Mouse (Mus musculus): ENCODE measurements around the gene Ticrr.

Ticrr gene

DNA sequence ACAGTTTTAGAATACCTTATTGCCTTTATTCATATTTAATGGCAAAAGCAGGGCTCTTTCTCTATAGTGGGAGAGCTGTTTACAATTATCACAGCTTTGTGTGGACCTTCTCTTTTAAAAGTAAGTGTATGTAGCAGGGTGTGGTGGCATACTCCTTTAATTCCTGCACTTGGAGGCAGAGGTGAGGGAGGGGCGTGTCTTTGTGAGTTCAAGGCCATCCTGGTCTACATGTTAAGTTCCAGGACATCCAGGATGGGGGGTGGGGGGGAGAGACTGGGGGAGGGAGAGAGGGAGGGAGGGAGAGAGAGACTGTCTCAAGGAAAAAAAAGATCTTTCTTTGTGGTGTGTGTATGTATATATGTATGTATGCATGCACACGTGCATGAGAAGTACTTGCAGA lies 20.2 kb downstream of the Ticrr start:
- DNase-seq (ENCODE audit: low spot score in 2 of 2): no peak

DNA sequence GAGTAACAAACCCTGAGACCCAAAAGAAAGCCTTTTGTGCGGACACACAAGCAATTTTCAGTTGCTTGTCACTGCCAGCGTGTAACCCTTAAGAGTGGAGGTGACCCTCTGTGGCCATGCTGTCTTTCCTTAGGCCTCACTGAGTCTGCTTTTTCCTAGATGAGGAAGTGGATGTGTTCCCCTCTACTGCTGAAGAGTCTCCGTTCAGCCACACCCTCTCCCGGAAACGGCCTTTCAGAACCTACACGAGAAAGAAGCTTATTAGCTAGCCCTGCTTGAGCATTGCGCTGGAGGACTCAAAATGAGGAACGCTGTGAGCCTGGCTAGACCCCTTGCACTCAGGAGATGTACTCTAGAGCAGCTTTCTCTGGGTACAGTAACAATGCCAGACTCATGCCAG lies 36.5 kb downstream of the Ticrr start:
- no peak for DNase-seq (ENCODE audit: low spot score in 2 of 2)

DNA sequence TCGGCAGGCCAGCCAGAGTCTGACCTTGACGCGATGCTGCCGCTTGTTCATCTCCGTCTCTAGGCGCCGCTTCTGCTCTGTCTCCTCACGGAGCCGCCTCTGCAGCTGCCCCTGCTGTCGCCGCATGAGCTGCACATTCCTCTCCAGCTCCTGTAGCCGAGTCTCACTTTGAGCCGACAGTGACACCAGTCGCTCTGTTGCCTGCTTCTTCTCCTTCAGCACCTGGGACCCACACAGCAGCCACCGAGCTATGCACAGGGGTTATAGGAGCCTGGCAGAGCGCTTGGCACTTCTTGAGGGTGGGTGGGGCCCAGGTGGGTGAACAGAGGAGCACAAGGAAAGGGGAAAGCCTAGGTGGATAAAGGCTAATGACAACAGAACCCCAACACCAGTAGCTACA lies 42.8 kb downstream of the Ticrr start:
- no peak for DNase-seq (ENCODE audit: low spot score in 2 of 2)

DNA sequence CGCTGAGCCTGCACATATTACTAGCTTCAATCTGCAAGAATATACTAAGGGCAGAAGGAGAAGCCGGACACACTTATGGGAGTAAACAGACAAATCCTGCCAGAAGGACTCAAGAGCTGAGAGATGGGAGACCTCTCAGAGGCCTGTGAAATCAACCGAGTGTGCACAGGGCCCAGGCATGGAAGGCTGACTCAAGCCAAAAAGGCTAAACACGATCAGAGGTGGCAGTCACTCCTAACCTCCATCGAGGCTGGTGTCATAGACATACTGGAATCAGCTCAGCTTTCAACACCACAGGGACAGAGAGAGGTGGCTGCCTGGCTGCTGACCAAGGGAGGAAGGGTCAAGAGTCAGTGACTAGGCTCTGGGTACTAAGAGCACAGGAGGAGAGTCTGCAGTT lies 45.2 kb downstream of the Ticrr start:
- DNase-seq (ENCODE audit: low spot score in 2 of 2): no peak

DNA sequence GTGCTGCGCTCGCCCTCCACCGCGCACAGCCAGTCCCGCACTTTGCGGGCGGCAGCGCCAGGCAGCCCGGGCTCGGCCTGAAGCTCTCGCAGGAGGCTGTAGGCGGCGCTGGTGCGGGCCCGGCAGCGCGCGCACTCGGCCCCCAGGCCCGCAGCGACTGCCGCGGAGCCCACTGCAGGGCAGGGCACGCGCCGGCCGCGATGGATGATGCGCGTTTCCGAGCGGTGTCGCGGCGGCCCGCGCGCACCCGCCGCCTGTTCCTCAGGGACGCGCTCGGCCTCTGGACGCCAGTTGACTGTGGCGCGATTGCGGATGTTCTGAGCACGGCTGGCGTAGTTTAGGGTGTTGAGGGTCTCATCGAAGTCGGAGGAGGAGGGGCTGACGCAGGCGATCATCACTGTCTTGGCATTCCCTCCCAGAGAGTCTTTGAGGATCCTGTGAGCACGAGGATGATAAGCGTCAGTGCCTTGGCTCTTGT lies 50.2 kb downstream of the Ticrr start:
- DNase-seq (ENCODE audit: low spot score in 2 of 2): no peak

DNA sequence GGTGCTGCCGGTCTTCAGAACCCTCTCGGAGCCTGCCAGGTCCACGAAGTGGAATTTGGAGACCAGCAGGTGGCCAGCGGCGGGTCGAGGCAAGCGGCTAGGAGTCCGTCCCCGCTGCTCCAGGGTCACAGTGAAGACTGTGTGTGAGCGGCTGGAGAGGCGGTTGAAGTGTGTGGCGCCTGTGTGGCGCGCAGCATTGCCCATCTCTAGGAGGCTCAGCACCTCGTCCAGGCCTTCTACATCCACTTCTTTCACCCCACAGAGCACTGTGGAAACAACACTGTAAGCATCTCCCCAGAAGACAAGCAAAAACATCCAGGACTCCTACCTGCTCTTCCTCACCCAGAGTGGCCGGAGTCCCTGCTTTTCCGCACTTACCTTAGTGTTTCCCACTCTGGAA lies 50.8 kb downstream of the Ticrr start:
- DNase-seq (ENCODE audit: low spot score in 2 of 2): no peak

DNA sequence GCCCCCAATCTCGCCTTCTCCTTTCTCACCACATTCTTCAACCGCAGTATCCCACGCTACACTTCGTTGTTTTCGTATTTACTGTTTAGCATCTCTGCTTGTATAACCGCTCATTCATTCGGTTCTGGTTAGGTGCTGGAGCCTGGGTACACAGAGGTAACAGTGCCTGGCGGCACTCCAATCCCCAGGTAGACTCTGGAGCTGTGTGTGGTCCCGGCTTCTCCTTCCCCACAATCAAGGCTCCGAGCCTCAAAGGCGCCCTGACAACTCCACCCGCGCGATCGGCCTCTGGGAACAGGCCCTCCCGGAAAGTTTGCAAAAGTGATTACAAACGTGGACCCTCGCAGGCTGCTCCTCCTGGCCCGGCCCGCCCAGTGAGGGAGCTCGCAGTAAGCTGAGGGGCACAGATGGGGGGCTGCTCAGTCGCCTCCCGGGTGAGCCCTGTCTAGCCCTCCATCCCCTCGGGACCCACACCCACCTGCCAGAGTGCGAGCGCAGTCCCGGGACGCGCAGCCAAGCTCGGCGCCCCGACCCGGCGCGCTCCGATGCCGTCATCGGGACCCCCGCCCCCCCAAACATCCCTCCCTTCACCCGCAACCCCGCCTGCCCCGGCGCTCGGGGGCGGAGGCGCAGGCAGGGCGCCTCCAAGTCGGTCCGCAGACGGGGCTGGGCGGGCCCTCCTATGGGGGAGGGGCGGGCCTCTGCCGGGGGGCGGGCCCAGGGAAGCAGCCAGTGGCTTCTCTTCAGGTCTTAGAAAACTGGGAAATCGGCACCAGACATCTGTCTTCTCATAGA lies 55.4 kb downstream of the Ticrr start, which contains the start of gene Kif7:
Gene Kif7, minus strand, starts transcription at position 534 of the 795 bp plus-strand sequence.
- peak; percentile 58 to 74 for DNase-seq (ENCODE audit: low spot score in 2 of 2)

DNA sequence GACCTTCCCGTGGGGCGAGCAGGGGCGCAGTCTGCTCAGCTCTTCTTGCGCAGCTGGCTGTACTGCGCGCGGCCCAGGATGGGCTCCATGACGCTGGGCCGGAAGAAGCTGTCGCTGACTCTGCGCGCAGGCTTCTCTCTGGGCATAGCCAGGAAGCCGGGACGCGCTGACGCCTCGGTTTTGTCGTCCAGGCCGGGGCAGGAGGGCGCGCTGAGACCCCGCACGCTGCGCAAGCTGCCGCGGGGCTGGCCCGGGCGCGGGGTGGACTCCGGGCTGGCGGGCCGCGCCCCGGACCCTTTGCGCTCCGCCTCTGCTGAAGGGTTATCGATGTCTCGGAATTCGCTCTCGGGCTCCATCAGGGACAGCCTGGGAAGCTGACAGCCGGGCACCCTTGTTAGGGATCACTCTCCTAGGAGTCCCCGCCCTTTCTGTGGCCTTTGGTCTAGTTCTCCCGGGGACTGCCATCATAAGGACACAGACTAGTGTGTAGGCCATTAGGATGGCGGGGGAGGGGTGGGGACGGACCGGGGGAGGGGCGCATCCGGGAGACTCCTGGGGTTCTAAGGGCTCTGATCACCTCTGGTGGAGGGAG lies 61.5 kb downstream of the Ticrr start:
- DNase-seq (ENCODE audit: low spot score in 2 of 2): no peak

DNA sequence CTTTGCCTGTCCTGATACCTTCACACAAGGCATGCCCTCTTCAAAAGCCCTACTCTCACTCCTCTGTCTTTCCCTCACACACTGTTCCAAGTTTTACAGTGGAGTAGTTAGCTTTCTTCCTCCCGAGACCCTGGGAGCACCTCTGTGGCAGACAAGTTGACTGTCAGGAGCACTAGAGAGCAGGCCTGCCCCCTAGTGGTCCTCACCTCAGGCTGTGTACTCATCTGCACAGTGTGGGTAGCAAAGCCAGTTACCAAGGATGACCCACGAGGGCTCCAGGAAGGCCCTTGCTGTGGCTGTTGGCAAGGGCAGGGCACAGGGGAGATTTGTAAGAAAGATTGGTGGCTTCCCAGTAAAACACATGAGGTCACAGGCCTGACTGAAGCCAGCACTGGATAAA lies 67.1 kb downstream of the Ticrr start:
- peak; percentile 43 to 75 for DNase-seq (ENCODE audit: low spot score in 2 of 2)

DNA sequence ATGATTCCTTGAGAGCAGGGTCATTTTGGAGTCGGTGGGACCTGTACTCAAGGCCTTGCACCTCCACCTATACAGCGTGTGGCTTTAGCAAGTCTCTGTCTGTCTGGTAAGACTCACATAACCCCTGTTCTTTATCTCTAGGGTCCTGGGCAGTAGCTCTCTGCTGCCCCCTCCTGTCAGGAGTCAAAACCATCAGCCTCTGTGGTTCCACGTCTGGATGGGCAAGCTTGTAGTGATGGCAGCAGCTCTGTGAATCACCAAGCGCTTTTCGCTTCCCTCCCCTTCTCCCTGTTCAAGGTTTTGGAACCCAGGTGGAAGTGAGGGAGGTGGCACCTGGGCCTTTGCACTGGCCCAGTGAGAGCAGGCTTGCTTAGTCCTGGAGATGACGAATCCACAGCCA lies 68.2 kb downstream of the Ticrr start:
- DNase-seq (ENCODE audit: low spot score in 2 of 2): peak; percentile 59 to 80

DNA sequence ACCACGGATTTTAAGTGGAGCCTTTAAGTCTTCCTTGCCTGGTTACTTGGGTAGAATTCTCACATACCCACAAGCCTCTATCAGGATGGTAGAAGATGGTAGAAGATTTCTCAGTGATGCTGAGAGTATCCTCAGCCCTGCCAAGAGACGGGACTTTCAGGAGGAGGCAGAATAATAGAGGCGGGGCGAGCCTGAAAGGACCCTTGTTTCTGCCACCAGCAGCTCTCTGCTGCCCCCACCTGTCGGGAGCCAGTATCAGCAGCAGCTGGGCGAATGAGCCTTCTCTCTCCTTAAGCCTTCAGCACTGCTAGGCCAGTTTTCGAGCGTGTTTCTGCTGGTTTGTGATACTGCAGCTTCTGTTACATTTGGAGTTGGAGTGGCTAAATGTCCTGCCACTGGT lies 69.2 kb downstream of the Ticrr start:
- DNase-seq (ENCODE audit: low spot score in 2 of 2): peak; percentile 56 to 84

DNA sequence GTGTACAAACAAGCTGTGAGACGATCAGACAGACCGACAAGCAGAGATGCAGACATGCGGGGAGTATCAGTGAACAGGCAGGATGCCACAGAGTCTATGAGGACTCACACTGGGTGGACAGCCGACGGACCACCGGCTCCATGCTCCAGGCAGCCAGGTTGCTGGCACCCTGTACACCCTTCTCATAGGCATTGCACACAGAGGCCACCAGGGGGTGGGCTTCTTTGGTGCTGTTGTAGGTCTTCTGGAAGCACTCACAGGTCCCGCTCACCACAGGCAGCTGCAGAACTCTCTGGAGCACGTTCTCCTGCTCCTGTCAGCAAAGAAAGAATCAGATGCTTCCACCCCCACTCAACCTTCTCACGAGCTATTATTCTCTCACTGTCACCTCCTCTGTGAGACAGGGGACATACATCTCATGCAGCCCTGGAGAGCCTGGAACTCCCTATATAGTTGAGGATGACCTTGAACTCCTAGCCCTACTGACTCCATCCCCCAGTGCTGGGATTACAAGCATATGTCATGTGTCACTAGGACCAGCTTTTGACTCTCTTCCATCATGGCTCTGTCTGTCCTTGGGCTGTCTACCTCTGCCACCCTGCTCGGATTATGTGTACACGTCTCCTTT lies 69.9 kb downstream of the Ticrr start:
- no peak for DNase-seq (ENCODE audit: low spot score in 2 of 2)

DNA sequence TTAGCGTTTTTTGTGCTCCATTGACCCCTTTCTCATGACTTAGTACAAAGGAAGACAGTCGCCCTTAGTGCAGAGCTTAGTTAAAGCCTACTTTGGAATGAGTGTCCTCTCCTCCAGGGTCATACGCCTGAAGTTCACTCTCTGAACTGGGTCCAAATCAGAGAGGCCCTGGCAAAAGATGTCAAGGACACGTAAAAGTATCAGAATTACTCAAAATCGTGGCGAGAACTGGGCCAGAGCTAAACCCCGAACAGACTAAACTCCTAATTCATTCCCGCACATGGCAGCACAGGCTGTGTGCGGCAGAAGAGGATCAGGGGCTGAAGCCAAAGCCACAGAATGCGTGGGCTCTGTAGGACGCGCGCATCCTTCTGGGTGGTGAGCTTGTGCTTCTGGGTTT lies 71.4 kb downstream of the Ticrr start:
- no peak for DNase-seq (ENCODE audit: low spot score in 2 of 2)

DNA sequence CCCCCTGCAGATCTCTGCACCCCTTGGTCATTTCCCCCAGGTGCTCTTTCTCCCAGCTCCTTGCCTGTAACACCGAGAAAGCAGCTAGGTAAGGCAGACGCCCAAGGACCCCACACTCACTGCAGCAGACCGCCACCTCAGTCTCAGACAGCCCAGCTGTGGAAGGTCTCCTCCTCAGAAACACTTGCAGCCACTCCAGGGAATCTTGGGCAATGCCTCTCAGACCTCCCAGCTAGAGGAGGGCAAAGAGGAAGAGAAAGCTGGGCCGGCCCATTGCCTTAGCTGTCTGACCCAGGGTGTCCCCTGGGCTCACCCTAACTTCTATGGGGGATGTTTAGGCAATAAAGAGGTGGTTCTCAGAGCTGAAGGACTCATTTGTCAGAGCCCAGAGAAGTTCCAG lies 72.6 kb downstream of the Ticrr start, which contains the start of gene Plin1:
Gene Plin1, minus strand, starts transcription at position 282 of the 400 bp plus-strand sequence.
- no peak for DNase-seq (ENCODE audit: low spot score in 2 of 2)

DNA sequence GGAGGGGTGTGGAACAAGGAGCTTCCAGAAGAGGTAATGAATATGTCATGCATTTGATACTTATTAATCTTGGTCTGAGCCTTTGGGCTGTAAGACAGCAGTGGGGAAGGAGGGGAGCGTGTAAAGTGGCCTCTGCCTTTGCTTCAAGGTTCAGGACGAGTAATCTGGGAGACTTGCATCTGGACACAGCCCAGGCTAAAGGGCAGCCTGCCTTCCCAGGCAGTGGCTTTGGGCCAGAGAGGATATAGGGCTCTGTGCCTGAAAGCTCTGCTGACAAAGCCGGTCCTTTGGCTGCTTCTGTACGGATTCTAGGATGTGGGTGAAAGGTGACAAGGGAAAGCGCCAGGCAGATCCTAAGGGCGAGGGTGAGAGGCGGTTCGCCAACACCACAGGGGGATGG lies 74.6 kb downstream of the Ticrr start:
- DNase-seq (ENCODE audit: low spot score in 2 of 2): peak in 1 of 2 experiments; percentile 14

DNA sequence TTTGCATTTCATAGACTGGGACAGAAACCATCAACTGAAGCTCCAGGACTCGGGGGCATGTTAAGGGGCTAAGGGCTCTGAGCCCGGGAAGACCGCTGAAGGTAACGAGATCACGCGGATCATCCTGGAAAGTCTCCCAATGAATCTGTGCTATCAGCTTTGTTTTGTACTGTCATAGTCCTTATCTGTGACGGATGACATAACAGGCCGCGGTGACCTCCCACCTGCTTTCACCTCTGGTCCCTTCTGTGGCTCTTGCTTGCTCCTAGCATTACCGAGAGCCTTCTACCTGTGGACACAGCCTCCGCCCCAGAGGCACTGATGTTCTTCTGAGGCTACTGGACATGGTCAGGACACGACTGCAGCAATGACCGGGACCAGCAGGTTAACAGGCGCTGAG lies 76.5 kb downstream of the Ticrr start:
- no peak for DNase-seq (ENCODE audit: low spot score in 2 of 2)

DNA sequence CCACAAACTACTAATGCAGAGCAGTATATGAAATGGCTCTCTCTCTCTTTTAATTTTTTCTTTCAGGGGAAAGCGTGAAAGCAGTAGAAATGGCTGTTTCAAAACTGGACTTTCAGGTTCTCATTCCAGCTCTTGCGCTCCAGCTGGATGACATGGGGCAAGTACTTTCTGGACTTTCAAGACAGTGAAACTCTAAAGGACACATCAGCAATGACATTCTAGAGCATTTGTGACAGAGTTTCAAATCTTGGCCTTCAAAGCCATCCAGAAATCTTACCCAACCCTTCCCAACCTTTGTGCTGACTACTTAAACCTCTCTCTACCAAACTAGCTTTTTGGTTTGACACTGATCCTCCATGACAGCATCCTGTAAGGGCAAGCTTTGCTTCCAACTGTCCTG lies 78.9 kb downstream of the Ticrr start:
- DNase-seq (ENCODE audit: low spot score in 2 of 2): no peak

DNA sequence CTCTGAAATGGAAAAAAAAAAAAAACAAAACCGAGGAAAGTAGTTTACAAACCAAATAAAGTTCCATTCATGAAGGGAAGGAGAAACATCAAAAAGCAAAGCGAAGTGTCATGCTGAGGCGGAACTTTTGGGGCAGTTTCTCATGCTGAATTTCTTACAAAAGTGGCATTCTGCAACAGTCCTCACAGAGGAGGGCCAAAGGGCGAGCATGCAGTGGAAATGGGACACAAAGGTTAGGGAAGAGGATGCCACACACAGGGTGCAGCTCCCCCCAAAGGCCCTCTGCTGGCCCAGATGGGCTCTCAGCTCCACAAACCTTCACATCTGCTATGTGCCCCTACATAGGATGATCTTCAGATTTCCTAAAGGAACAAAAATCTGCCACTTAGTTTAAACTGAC lies 80.3 kb downstream of the Ticrr start:
- DNase-seq (ENCODE audit: low spot score in 2 of 2): no peak

DNA sequence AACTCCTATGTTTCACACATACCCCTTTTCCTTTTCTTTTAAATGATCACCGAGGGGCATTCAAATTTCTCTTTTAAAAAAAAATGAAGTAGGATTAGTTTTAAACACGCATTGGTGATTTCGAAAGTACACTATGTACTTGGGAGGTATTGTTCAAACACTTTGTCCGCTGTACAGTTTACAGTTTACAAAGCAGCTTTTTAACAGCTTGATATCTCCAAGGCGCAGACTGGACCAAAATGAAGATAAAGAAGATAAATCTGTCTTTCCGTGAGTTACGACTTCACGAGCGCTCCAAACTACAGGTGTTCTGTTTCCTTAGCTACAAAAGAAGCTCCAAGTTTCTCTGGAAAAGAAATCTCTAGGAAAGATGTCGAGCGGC lies 82.3 kb downstream of the Ticrr start:
- DNase-seq (ENCODE audit: low spot score in 2 of 2): no peak

DNA sequence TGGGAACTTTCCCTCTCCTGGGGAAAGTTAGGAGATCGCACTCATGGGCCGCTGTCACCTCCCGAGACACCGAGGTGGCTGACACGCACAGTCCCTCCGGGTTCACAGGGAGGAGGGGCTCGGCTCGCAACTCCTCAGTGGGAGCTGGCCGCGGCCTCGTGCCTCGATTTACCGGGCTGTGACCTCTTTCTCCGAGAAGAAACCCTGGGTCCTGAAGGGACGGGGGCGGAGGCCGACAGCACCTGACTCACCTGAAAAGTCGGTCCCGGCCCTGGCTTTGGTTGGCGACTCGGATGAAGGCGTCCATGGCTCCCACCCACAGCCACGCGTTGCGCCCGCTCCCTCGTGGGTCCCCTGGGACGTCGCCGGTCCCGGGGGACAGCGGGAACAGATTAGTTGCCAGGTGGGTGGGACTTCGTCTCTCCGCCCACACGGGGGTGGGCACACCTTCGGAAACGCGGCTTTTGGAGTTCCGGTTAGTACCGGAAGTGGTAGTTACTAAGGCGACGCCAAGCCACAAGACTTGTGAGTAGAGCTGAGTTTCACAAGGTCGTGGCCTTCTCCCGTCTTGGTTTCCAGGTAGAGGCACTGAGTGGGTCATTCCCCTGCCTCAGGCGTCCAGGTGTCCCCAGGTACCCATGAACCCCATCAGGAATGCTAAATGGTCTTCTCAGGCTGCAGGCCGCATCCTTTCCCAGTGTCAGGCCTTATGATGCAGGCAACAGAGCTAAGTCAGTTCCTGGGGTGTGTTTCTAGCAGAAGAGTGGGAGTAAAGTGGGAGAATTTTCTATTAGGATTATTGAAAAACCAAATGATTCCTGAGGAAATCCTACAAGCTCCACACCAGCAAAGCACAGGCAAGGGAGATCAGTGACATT lies 82.9 kb downstream of the Ticrr start, which contains the start of the genes Pex11a and Wdr93:
Gene Pex11a, minus strand, starts transcription at position 473 of the 878 bp plus-strand sequence.
Gene Wdr93, plus strand, starts transcription at position 505 of the 878 bp plus-strand sequence.
- DNase-seq (ENCODE audit: low spot score in 2 of 2): peak; percentile 73 to 75

DNA sequence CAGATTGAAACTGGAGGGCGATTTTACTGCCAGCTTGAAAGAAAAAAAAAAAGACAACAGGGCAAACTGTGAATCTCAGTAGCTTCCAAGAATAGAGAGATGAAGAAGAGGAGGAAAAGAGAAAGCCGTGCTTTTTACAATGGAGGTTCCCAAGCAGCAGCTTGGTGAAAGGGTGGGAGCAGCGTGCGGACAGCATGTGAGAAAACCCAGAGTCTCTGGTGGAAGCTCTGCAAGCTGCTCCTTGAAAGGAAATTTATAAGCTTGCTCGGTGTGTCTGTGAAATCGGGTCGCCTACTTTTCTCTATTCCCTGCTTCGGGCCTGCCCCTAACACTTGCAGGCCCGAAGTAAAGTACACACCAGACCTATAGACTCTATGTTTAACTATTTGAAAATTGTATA lies 84.1 kb downstream of the Ticrr start:
- no peak for DNase-seq (ENCODE audit: low spot score in 2 of 2)

DNA sequence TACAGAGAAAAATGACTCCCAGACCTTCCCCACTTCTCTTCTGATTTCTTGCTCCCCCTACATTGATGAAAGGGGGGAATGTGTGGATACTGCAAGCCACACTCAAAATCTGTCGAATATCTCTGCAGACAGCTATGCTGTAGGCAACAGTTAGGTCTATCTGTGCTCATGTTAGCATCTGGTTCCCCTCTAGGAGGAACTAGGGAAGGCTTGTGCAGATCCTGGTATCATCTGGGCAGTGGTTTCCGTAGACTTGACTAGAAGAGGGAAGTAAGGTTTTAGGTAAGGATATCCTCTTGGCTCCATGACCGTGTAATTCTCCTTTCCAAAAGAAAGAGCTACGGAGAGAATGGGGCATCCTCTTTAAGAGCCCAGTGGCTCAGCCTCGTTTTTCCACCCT lies 84.6 kb downstream of the Ticrr start:
- no peak for DNase-seq (ENCODE audit: low spot score in 2 of 2)

Measured in spleen, postnatal 4 days (tissue).